Mouse (Mus musculus): ENCODE data around the gene Rtn4rl2.

The Rtn4rl2 gene

DNA sequence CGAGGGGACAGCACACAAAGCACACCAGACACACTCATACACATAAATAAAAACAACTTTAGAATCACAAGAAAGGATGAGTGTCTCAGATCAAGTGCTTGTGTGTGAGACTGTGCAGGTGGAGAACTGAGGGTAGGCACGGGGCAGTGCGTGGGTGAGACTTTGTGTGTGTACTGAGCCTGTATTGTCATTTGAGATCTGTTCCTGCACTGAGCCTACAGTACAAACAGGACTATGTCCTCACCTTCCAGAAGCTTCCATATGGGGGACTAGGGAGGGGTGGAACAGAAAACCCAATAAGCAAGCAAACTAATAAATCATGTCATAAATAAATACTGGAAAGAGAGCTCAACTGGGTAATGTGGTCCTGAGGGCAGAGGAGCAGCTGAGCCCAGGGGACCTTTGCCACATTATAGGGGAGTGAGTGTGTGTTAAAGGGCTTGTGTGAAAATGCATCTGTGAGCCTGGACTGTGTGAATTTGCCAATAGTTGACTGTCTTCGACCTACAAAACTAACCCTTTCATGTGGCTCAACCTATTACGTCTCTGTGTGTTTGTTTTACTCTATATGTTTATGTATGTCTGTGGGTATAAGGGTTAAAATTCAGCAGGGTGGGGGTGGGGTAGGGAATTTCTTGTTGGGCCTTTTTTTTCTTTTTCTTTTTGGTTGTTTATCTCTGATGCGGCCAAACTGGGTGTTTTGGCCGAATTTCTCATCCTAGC is 35.9 kb downstream of the Rtn4rl2 start:
- no peak for DNase-seq (ENCODE audit: low spot score in 2 of 2)

DNA sequence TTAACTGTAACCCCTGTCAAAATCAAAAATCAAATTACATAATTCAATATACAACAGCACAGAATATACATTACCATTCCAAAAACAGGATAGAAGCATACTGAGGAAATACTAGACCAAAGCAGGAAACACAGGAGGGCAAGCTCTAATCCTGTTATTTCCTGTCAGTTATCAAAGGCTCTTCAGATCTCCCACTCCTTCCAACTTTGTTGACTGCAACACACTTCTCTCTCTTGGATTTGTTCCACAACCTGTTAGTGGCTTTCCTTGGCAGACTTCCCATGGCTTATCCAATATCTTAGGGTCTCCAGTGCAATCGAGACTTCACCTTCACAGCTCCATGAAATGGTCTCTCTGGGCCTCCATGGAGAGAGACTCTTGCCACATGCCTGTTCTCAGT is 41.3 kb downstream of the Rtn4rl2 start:
- DNase-seq (ENCODE audit: low spot score in 2 of 2), result no peak

DNA sequence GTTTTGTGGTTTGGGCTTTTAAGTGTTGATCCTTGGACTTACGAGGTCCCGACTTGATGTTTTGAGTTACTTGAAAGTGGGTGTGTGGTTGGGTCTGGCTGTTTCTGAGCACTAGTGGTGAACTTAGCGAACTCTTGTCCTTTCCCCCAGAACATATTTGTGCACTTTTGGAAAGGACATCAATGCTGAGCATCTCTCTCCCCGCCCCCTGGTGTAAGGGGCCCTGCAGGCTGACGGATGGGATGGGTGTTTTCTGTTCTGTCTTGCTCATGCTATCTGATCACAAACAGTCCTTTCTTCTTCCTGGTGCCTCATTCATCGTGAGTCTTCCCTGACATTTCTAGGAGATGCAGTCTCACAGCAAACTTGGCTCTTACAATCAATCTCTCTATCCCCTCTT is 42.9 kb downstream of the Rtn4rl2 start:
- DNase-seq (ENCODE audit: low spot score in 2 of 2), result no peak

DNA sequence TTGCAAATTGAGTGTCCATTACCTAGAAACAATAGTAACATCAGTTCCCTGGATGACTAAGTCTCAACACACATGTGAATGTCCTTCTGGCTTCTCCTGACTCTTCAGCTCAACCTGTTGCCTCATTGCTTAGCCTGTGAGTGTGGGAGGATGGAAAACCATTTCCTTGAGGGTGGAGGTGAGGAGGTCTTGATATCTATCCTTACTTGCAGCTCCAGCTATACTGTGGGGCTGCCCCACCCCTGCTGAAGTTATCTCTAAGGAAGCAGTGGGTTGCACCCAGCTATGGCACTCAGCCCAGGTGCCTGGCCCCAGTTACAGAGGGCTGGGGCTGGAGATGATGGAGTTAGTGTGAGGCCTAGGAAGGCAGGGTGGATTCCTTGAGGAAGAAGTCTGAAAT is 44.6 kb downstream of the Rtn4rl2 start:
- no peak for DNase-seq (ENCODE audit: low spot score in 2 of 2)

DNA sequence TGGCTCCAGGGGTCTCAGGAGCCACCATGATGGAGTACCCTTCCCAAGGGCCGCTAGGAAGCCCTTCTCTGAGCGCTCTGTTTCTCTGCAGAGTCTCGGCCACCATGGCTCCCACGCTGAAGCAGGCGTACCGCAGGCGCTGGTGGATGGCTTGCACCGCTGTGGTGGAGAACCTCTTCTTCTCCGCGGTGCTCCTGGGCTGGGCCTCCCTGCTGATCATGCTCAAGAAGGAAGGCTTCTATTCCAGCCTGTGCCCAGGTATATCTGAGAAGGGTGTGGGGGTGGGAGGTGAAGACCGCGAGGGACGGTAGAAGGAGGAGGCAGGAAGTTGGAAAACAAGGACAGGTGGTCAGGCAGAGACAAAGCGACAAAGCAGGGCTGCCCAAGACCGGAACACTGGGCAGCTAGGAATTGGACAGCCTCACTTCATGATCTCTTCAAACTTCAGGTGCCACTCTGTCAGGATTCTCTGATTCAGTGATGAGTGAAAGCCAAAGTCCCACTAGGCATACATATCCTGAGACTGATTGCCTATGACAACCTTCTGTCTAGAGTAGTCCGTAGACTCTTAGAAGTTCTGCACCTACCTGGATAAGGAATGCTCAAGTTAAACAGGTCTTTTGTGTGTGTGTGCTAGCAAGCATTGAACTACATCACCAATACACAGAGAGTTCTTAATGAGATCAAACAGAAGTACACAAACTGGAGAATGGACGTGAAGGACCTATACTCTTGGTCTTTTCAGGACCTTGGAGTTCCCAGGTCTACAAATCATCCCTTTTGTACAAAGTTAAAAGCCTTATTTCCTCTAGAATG is 45.6 kb downstream of the Rtn4rl2 start:
- DNase-seq (ENCODE audit: low spot score in 2 of 2), result no peak

DNA sequence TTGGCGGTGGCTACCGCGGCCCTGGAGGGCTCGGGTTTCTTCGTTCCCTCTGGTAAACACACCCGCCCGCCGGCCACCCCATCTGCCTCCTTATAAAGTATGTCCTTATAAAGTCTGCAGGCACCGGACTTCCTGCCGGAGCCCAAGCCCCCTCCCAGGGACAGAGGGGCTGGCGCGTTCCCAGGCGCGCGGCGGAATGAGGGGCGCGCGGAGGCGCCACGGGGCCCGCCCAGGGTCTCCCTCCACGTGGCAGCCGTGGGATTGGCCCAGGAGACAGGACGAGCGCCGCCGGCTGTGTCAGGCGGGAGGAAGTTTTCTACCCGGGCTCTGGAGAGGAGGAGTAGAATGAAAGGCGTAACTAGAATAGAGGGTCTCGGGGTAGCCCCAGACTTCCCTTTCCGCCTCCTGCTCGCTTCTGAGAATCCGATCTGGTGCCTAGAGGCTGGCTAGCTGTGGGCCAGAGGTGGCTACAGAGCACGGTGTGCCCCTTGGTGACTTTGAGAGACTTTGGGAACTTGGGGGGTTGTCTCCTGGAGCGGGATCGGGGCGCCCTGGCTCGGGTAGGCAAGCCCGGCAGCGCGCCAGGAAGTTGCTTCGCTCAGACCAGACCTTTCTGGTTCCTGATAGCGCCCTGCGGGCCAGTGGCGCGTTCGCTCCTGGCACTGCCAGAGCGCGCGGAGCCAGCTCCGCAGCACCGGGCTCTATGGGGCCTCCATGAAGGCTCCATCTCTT is 46.3 kb downstream of the Rtn4rl2 start:
- no peak for DNase-seq (ENCODE audit: low spot score in 2 of 2)

DNA sequence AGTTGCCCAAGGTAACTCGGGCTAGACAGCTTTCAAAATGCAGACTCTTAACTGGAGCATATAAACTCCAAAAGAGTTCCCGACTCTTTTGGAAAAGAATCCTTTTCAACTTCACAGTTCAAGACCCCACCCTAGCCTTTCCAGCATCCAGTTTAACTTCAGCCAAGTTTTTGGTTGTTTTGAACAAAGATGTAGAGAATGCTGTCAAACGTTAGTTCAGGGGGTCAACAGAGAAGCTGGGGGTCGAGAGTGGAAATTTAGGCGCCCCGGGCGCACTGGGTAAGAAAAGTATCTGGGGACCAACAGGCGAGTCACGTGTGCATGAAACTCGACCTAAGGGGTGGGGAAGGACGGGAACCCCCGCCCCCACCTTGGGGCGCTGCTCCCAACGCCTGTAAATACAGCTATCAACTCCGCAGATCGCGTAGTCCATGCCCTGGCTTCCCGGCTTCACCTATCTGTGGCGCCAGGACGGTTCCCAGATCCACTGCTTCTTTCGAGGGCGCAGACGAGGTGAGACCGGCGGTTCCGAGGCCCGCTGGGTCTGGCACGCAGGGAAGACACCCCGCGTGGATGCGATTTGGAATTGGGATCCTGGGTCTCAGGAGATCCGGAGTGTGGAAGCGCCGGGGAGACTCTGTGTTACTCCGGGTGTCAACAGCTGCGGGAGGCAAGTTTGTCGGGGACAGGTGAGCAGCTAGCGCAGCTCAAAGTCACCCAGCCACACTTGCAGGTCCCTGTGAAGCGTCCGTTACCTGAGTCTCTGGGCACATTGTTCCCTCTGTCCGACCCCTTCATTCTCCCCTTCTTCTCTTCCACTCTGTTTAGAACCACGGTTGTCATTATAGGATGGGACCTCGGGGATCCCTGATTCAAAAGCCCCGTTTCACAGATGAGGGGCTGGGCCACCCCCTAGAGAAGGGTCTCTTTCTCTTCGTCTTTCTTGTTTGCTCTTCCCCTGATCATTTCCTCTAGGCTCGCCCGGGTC is 47.2 kb downstream of the Rtn4rl2 start:
- DNase-seq (ENCODE audit: low spot score in 2 of 2), result no peak

DNA sequence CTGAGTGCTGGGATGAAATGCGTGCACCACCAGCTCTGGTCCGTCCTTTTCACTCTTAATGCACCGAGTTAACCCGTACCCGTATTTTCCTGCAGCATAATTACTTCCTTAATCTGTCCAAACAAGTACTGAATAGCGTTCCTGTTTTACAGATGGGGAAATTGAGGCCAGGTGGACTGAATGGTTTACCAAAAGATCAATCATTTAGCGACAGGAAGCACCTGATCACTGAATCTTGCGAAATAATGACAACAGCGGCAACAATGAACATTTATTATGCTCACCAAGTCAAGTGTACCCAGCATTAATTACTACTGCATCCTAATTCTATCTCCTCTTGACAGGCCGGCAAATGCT is 47.9 kb downstream of the Rtn4rl2 start, which contains the start of gene Slc43a1:
Gene Slc43a1 (plus strand): TSS at position 258 of the 357 bp plus-strand sequence.
- no peak for DNase-seq (ENCODE audit: low spot score in 2 of 2)

DNA sequence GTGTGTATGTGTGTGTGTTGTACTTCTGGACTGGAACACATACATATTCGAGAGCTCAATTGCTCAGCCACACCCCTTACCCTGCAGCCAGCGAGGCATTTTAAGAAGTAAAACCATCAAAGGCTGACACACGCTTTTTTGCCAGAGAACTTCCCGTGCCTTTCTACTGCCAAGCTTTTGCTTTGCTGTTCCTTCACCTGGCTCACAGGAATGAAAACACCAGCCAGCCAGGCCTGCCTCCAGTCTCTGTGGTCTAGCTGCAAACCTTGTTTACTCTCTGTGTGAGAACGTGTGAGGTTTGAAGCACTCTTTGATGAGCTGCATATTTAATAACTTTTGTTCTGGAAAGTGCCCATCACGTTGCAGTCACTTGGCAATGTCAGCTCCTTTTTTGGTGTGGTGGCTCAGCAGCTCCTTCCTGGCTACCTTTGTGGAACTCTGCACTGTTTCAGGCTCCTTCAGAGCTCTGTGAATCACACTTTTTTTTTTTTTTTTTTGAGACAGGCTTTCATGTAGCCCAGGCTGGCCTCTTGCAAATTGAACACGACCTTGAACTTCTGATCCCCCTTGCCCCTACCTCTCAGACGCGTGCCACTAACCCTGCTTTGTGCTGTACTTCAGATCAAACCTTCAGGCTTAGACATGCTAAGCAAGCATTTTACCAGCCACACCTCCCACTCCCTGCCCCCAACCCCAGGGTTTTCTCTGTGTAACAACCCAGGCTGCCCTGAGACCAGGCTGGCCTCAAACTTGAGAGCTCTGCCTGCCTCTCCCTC is 48.5 kb downstream of the Rtn4rl2 start:
- DNase-seq (ENCODE audit: low spot score in 2 of 2), result no peak

DNA sequence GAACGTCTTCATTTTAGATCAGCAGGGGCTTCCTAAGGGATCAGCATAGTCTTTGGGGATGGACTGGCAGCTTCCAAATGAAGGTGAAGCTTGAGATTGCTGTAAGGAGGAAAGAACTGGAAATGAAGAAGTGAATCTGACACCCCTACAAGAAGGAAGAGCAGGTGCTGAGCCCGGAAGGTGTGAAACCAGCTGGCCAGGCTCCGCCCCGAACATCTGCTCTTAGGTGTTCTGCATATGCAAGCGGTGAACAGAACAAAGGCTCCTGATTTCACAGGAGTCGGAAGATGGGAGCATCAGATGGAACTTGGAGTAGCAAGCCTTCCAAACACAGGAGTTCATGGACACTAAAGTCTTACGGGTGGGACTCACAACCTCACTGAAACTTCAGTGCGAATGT is 49.4 kb downstream of the Rtn4rl2 start:
- DNase-seq (ENCODE audit: low spot score in 2 of 2), result no peak

DNA sequence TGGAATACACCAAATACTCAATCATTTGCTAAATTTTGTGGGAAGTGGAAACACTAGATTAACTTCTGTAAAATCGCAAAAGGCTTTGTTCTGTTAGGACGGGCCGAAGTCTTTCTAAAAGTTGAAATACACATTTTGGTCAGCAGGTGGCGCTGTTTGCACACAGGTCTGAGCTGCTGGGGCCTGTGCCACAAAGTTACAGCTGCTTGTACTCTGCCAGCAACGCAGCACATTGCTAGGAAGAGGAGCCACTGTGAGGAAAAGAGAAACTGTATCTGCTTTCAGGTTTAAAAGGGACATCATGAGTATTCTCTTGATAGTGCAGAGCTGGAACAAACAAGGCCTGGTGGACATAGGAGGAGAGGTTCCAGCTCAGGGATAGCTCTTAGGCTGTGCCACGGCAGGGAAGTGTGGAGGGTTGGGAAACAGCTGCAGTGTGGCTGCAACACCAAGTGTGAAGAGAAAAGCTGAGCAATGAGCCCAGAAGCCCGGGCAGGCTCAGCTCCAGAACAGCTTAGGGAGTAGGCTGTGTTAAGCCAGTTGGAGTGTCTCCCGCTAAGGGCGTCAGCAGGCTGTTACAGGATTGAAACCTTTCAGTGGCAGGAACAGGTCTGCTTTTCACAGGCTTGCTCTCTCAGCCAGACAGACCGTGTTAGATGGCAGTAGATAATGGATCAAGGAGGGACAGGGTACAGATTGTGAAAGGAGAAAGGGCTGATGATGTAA is 54.7 kb downstream of the Rtn4rl2 start:
- peak; percentile 82 to 94 for DNase-seq (ENCODE audit: low spot score in 2 of 2)

DNA sequence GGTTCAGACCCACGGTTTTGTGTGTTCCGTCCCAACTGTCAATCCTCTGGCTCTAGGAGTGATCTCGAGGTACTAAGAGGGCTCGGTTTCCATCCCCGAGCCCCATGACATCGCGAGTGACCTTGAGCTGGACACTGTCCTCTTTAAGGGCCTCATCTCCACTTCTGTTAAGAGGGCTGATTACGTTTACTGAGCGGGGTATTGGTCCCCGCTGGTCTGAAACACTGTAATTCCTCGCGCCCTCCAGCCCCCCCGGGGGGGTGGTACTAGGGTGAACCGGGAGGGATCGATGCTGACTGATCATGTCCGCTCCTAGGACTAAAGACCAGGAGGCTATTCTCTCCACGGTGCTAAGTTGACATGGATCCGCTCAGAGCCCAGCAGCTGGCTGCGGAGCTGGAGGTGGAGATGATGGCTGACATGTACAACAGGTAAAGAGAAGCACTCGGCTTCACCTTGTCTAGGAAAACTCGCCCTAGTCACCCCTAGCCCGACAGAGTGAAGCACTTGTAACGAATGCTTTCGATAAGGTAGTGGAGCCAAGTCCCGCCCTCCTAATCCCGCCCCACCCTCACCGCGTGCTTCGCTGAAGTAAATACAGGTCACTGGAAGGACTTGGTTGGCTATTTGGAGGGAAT is 59.1 kb downstream of the Rtn4rl2 start:
- no peak for DNase-seq (ENCODE audit: low spot score in 2 of 2)

DNA sequence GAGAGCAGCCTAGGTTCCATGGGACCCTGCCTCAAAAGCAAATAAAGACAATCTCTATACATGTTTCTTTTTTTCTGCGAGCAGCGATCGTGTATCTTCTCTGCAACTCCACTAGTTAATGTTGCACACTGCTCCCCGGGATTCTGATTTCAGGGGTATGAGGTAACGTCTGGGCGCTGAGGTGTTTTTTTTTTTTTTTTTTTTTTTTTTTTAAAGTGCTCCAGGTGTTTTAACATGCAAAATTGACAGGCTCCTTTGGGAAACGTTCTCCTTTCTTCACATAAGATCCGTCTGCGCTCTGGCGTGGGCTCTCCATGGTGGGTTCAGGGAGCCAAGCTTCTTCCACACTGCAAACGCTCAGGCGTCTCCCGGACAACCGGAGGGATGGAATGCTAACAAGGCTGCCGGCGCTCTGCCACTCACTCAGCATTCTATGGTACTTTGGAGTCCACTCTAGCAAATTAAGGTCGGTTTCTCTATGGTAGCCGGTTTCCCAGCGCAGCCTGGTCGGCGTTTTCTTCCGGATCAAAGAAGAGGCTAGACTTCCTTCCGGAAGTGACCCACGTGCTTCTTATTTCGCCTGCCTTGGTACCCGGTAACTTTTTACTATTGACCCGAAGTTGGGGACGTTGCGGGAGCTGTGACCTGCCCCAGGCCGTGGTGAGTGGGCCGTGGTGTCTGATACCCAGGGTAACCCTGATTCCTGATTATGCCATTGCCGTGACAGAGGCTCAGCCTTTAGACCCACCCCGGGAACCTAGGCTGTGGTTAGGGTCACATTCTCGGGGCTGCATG is 59.8 kb downstream of the Rtn4rl2 start, which contains the start of gene Timm10:
Gene Timm10 (plus strand): TSS at position 510 of the 795 bp plus-strand sequence.
- DNase-seq (ENCODE audit: low spot score in 2 of 2), result peak; percentile 87 to 95

DNA sequence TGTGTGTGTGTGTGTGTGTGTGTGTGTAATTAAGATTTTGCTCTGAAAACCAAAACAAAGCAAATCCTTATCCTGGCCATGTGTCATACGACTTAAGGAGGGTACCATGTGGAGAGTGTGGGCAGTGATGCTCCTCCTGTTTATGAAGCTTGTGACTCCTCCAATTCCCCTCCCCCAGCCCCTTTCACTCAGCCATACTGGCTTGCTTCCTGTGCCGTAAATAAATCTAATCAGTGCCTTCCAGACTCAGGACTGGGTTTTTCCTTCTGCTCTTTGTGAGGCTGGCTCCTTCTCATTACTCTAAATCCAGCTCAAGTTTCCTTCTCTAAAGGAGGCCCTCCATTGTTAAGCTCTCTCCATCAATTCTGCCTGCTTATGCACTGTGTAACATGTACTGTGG is 63.3 kb downstream of the Rtn4rl2 start:
- no peak for DNase-seq (ENCODE audit: low spot score in 2 of 2)

DNA sequence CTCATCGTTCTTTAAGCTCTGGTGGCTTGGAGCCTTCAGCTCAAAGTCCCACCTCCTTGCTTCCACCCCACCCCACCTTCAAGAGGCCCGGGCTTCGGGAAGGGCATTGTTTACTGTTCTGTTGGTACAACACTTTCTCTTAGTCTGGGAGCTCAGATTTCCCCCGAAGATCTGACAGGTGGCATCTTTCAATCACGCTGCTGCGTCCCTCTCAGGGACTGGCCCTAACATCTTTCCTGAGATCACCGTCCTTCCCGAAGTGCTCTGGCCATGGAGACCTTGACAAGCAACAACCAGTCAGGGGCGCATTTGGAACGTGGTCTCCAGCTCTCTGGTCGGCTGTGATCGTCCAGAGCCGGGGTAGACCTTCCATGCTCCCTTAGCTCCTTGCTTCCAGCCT is 64.0 kb downstream of the Rtn4rl2 start, which contains the start of gene Smtnl1:
Gene Smtnl1 (minus strand): TSS at position 101 of the 400 bp plus-strand sequence.
- DNase-seq (ENCODE audit: low spot score in 2 of 2), result no peak
